Mouse (Mus musculus): Measurements from ENCODE around the gene Krt32.

DNA sequence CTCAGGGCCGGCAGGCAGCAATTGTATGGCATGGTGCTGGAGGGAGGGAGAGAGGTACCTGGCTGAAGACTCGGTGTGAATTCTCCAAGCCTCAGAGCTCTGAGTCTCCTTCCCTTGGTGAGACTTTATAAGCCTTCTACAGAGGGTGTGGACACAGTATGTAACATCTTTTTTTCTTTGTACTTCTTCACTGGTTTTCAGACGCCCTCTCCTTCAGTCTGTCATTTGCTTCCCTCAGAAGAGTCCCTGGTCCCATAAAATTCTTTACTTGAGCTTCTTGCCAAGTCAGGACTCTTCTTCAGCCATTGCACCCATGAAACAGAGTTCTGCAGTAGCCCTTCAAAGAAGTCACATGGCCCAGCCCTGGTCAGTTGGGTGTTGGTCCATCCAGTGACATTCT is 37.6 kb downstream of the Krt32 start, which contains the start of gene Krt31:
- TF ChIP-seq CTCF (IDR thresholded peaks at IDR 0.05; ENCODE audit: low read depth) = no peak
- no peak for TF ChIP-seq EP300 (IDR thresholded peaks at IDR 0.05; ENCODE audit: low read depth)

All from liver, postnatal 0 days (tissue).